Mouse (Mus musculus) lung, embryonic 16.5 days (tissue): ENCODE results near the gene Trim46. TPM values are rescaled to one million over a fixed set of nuclear protein-coding genes. Genes with fewer than 3 reads are reported as not detected.

Source experiments
- ATAC-seq: fragments of 200-750 bp; cut with Nextera tagmentation; 2 replicates; pipeline ENCODE4 v1.8.0; 2017; ENCODE audit warnings: low read depth, mild to moderate bottlenecking, moderate library complexity
- H3K27ac ChIP-seq: fragments of 300-500 bp; sonication (generic); 2 replicates; pipeline ENCODE4 v1.5.1; 2014; ENCODE audit warnings: mild to moderate bottlenecking, control low read depth, low read length
- H3K27me3 ChIP-seq: fragments of 300-500 bp; sonication (generic); 2 replicates; pipeline ENCODE4 v1.6.1; 2014; ENCODE audit warnings: low read depth, low read length, mixed read lengths; ENCODE audit not compliant: control insufficient read depth, insufficient read depth
- H3K36me3 ChIP-seq: fragments of 300-500 bp; sonication (generic); 2 replicates; pipeline ENCODE4 v1.6.1; 2014; ENCODE audit warnings: low read length; ENCODE audit not compliant: control insufficient read depth, insufficient read depth
- H3K4me1 ChIP-seq: fragments of 300-500 bp; sonication (generic); replicated peaks from 2 replicates; pipeline ENCODE4 v1.6.1; 2014; ENCODE audit warnings: low read length, mixed read lengths; ENCODE audit not compliant: control insufficient read depth, insufficient read depth
- H3K4me2 ChIP-seq: fragments of 300-500 bp; sonication (generic); 2 replicates; pipeline ENCODE4 v1.6.1; 2014; ENCODE audit warnings: low read depth, low read length, control low read depth
- H3K4me3 ChIP-seq: fragments of 300-500 bp; sonication (generic); 2 replicates; pipeline ENCODE4 v1.5.1; 2014; ENCODE audit warnings: mild to moderate bottlenecking, low read length, control low read depth
- H3K9ac ChIP-seq: fragments of 300-500 bp; sonication (generic); 2 replicates; pipeline ENCODE4 v1.6.1; 2014; ENCODE audit warnings: low read length, control low read depth
- H3K9me3 ChIP-seq: fragments of 300-500 bp; sonication (generic); 2 replicates; pipeline ENCODE4 v1.6.1; 2016; ENCODE audit warnings: low read length; ENCODE audit not compliant: control insufficient read depth
- WGBS: fragments of 180-500 bp; shearing (Covaris S2); extraction: QIAGEN DNeasy Blood & Tissue Kit; methylation state at CpG from one replicate; pipeline ENCODE4 v1.1.7; 2014; 5-methylcytosine and 5-hydroxymethylcytosine counted together
- polyA plus RNA-seq: library from polyadenylated mRNA; unstranded; fragments of >200 nt; fragmentation: Nextera tagmentation; extraction: Ambion mirVana; gene quantifications from 2 replicates; pipeline ENCODE4 v1.2.1, GENCODE M21; 2015

Gene Trim46
- polyA plus RNA-seq, 1 experiment from 2014 or later: 7.7 TPM

DNA sequence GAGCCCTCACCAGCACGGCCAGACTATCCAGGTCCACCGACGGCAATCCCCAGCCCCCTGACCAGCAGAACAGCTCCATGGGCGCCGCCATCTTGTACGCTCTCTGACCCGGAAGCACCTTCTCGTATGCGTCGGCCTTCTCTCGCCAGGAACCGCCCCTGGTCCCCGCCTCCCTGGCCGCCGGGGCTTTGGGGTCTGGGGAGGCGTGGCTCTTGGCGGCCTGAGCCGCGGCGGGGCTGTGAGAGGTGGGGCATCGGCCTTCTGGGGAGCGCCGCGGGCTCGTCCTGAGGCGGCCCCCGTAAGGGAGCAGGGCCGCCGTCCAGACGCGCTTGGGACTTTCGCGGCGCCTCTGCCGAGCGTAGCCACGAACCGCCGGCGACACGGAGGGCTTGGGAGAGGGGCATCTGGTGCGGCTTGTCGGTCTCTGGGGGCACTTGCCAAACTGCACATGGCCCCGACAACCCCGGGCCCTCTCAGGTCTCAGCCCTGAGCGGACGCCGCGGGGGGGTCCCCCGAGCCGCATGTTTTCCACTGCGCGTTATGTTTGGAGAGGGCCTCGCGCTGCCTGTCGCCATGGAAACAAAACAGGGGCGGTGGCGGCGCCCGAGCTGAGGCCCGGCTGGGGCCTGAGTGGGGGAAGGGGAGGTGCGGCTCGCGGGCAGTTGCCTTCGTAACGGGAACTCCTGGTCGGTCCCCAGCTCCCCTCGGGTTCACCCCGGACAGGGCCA lies 32.1 kb downstream of the Trim46 start:
- Histone ChIP-seq H3K36me3 (peaks cover 6% of the 10 kb centered on the region), H3K4me1 (peaks cover 25% of the 10 kb centered on the region)
- WGBS: under 1% methylated on average over 69 of the region's 69 CpGs

DNA sequence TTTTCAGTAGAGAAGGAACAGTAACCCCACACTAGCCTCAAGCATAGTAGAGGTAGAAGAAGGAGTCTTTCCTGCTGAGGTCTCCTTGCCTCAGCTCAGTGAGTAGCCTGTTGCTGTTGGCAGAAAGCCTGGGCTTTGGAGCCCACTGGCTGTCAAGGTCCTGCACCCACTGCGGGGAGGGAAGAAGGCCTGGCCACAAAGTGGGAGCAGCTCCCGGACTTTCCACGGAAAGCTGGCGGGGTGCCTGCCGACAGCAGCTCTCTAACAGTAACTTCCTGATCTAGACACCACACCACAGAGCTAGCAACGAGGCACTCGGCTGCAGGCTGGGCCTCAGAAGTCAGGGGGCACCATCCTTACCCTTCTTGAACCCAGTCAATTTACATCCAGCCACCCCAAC lies 35.4 kb downstream of the Trim46 start:
- Histone ChIP-seq H3K27ac (no peak overlapping the region), H3K4me2 (no peak overlapping the region), H3K27me3 (no peaks in the 10 kb centered on the region), H3K4me3 (no peak overlapping the region), H3K4me1 (peaks cover 17% of the 10 kb centered on the region), H3K9me3 (no peaks in the 10 kb centered on the region), H3K36me3 (peaks cover 19% of the 10 kb centered on the region), H3K9ac (no peak overlapping the region)
- ATAC-seq: no peak
- 59% methylated on average over 7 of the region's 7 CpGs for WGBS

More for the DNA sequence above, 32.1 kb downstream of the Trim46 start:
- peak; percentile 91 for ATAC-seq
- Histone ChIP-seq H3K9me3 (no peaks in the 10 kb centered on the region), H3K4me2 (peak overlapping the region; percentile 88), H3K27me3 (no peaks in the 10 kb centered on the region), H3K27ac (peak overlapping the region; percentile 98), H3K9ac (peak overlapping the region; percentile 81), H3K4me3 (peak overlapping the region; percentile 65)

DNA sequence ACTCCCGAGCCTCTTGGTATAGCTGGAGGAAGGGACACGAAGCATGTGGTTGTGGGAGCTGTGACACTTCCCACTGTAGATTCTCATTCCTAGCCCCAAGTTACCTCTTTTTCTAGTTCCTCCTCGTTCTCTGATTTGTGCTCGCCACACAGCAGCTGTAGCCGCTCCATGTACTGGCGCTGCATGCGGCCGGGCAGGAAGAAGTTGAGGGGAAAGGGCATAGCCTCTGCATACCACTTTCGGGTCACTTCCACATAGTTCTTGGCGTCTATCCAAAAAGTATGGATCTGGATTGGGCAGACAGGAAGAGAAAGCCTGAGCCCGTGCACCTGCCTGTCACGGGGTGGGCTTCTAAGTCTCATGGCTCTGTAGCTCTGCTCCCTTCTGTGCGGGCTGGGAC lies 35.9 kb downstream of the Trim46 start:
- Histone ChIP-seq H3K9me3 (no peaks in the 10 kb centered on the region), H3K36me3 (peaks cover 19% of the 10 kb centered on the region), H3K27ac (no peak overlapping the region), H3K9ac (no peak overlapping the region), H3K4me2 (no peak overlapping the region), H3K4me1 (peaks cover 12% of the 10 kb centered on the region), H3K27me3 (no peaks in the 10 kb centered on the region), H3K4me3 (no peak overlapping the region)
- WGBS: 64% methylated on average over 13 of the region's 13 CpGs
- no peak for ATAC-seq

DNA sequence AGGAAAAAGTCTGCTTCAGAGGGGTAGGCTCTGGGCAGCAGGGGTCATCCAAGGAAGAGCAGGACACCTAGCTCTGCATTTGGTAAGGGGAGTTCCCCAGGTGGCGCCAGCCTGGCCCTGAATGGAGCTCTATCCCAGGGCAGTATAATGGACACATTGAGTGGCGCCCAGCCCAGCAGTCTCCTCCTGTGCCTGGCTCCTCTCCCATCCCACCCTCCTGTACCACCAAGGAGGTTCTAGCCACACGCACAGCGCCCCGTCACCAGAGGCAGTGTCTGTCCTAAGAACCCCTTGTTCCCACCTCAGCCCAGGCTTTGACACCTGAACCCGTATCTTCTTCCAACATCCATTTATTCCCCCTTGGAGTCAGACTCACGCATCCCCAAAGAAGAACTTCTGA lies 36.4 kb downstream of the Trim46 start:
- Histone ChIP-seq H3K4me3 (no peak overlapping the region), H3K27me3 (no peaks in the 10 kb centered on the region), H3K27ac (no peak overlapping the region), H3K9me3 (no peaks in the 10 kb centered on the region), H3K36me3 (peaks cover 19% of the 10 kb centered on the region), H3K9ac (no peak overlapping the region), H3K4me1 (peaks cover 9% of the 10 kb centered on the region), H3K4me2 (no peak overlapping the region)
- ATAC-seq: no peak
- 87% methylated on average over 7 of the region's 7 CpGs for WGBS

DNA sequence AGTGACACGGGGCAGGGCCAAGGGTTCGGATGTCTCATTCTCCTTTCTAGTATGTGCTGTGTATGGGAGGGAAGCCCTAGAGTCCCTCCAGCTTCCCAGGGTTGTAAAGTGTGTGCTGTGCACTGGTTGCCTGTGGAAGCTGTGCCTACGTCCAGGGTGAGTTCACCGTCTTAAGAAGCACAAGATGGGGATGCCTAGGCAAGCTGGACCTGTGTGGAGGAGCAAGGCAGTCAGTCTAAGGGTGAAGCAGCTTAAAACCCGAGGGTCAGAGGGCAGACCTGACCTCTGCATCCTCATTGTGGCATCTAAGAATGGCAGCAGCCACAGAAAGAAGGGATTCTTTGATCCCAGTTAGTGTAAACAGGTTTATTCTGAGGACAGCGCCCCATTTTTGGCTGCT lies 37.4 kb downstream of the Trim46 start:
- no peak overlapping the region for H3K4me3 ChIP-seq
- H3K9me3 ChIP-seq: no peaks in the 10 kb centered on the region
- H3K4me2 ChIP-seq: no peak overlapping the region
- H3K27me3 ChIP-seq: no peaks in the 10 kb centered on the region
- peaks cover 6% of the 10 kb centered on the region for H3K4me1 ChIP-seq
- WGBS: 82% methylated on average over 6 of the region's 6 CpGs
- H3K36me3 ChIP-seq: peaks cover 19% of the 10 kb centered on the region
- H3K9ac ChIP-seq: no peak overlapping the region
- no peak overlapping the region for H3K27ac ChIP-seq
- ATAC-seq: no peak

DNA sequence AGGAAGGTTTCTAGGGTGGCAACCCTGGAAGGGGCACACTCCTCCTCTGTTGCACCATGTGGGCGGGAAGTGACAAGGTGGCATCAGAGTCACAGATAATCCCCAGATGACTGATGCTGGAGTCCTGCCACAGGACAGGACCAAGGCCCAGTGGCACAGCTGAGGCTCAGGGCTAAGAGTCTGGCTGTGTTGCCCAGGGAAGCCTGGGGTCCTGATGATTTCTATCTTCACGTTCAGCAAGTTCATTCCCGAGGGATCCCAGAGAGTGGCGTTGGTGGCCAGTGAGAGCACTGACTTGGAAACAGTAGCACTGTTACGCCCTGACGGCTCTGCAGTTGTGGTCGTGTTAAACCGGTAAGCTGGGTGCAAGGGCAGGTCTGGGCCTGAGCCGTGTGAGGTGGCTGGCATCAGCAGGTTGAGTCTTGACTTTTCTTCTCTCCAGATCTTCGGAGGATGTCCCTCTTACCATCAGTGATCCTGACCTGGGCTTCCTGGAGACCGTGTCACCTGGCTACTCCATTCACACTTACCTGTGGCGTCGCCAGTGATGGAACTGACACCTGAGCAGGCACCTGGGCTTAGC lies 37.9 kb downstream of the Trim46 start:
- no peak overlapping the region for H3K9ac ChIP-seq
- peaks cover 9% of the 10 kb centered on the region for H3K4me1 ChIP-seq
- ATAC-seq: no peak
- H3K27ac ChIP-seq: no peak overlapping the region
- H3K4me2 ChIP-seq: no peak overlapping the region
- no peaks in the 10 kb centered on the region for H3K27me3 ChIP-seq
- 87% methylated on average over 13 of the region's 13 CpGs for WGBS
- no peak overlapping the region for H3K4me3 ChIP-seq
- H3K9me3 ChIP-seq: no peaks in the 10 kb centered on the region
- peaks cover 19% of the 10 kb centered on the region for H3K36me3 ChIP-seq

DNA sequence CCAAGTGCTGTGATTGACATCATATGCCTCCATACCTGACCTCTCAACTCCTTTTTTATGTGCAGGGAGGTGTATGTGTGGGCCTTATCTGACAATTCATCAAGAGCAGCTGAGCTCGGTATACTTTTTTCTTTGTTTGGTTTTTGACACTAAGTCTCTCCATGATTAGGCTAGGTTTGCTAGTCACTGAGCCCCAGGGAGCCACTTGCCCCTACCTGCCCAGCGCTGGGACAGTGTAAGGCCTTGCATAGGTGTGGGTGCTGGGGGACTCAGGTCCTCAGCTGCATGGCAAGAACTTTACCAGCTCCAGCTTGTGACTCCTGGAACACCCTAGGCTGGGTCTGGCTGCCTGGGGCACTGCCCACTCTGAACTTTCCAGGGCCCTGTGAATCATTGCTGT lies 39.4 kb downstream of the Trim46 start:
- ATAC-seq: no peak
- WGBS: 70% methylated on average over 2 of the region's 2 CpGs
- H3K4me2 ChIP-seq: no peak overlapping the region

DNA sequence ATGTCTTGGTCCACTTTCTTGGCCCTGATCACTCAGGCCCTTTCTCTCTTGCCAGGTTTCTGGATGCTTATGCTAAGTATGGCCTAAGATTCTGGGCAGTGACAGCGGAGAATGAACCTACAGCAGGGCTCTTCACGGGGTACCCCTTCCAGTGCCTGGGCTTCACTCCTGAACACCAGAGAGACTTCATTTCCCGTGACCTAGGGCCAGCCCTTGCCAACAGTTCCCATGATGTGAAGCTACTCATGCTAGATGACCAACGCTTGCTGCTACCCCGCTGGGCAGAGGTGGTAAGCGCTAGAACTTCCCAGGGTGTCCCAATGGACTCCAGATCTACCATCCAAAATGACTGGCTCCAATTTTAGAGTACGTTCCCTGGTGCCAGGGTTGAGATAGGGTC lies 40.0 kb downstream of the Trim46 start:
- H3K36me3 ChIP-seq: peaks cover 19% of the 10 kb centered on the region
- 88% methylated on average over 7 of the region's 7 CpGs for WGBS
- H3K4me2 ChIP-seq: no peak overlapping the region
- no peak overlapping the region for H3K9ac ChIP-seq
- no peak overlapping the region for H3K4me3 ChIP-seq
- H3K4me1 ChIP-seq: peaks cover 4% of the 10 kb centered on the region
- H3K27ac ChIP-seq: no peak overlapping the region
- no peaks in the 10 kb centered on the region for H3K27me3 ChIP-seq
- H3K9me3 ChIP-seq: no peaks in the 10 kb centered on the region
- no peak for ATAC-seq

More for the DNA sequence above, 39.4 kb downstream of the Trim46 start:
- Histone ChIP-seq H3K9me3 (no peaks in the 10 kb centered on the region), H3K9ac (no peak overlapping the region), H3K36me3 (peaks cover 19% of the 10 kb centered on the region), H3K27me3 (no peaks in the 10 kb centered on the region), H3K4me3 (no peak overlapping the region), H3K4me1 (peaks cover 4% of the 10 kb centered on the region), H3K27ac (no peak overlapping the region)

DNA sequence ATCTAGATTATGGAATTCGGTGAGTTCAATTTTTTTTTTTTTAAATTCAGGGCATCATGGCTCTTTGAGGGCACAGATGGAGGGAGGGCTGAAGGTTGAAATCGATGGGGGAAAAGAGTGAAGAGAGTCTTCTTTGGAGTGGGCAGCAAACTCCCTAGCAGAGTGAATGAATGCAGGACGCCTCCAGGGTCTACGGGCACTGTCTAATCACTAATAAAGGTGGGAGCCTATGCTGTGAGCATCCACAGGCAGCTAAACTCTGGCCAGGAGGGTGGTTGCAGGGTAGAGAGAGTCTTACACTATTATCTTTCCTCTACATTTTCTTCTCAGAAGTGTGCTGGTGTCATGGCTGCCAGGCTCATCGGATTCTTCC lies 43.0 kb downstream of the Trim46 start:
- ATAC-seq: 0 out of 2 replicates have a peak, but pooled peaks have one; percentile 21
- no peaks in the 10 kb centered on the region for H3K27me3 ChIP-seq
- H3K9me3 ChIP-seq: no peaks in the 10 kb centered on the region
- WGBS: 31% methylated on average over 5 of the region's 5 CpGs
- H3K36me3 ChIP-seq: peaks cover 5% of the 10 kb centered on the region
- H3K27ac ChIP-seq: no peak overlapping the region
- peak overlapping the region; percentile 73 for H3K9ac ChIP-seq
- peaks cover 4% of the 10 kb centered on the region for H3K4me1 ChIP-seq
- peak overlapping the region; percentile 82 for H3K4me2 ChIP-seq
- peak overlapping the region; percentile 60 for H3K4me3 ChIP-seq
